Mouse (Mus musculus) heart, embryonic 11.5 days (tissue): ENCODE data around the gene P2ry6. TPM values are rescaled to one million over a fixed set of nuclear protein-coding genes. Genes with fewer than 3 reads are reported as not detected.
A peak's percentile ranks its signal among the peaks of the same experiment; 100 is the strongest.

ENCODE experiments used
- ATAC-seq: fragments of 200-750 bp; cut with Nextera tagmentation; replicated peaks from 2 replicates; pipeline ENCODE4 v1.8.0; 2017; ENCODE audit warnings: moderate library complexity; ENCODE audit not compliant: insufficient number of reproducible peaks, low FRiP score, low TSS enrichment
- H3K27ac ChIP-seq: fragments of 300-500 bp; sonication (generic); 2 replicates; pipeline ENCODE4 v1.5.1; 2014; ENCODE audit warnings: mild to moderate bottlenecking, low read depth, low read length
- H3K27me3 ChIP-seq: fragments of 300-500 bp; sonication (generic); 2 replicates; pipeline ENCODE4 v1.6.1; 2014; ENCODE audit warnings: mild to moderate bottlenecking, low read length, mixed read lengths; ENCODE audit not compliant: control insufficient read depth, insufficient read depth
- H3K36me3 ChIP-seq: fragments of 300-500 bp; sonication (generic); 2 replicates; pipeline ENCODE4 v1.6.1; 2014; ENCODE audit warnings: mild to moderate bottlenecking, low read length, moderate library complexity, mixed read lengths; ENCODE audit not compliant: control insufficient read depth, insufficient read depth
- H3K4me1 ChIP-seq: fragments of 300-500 bp; sonication (generic); 2 replicates; pipeline ENCODE4 v1.6.1; 2014; ENCODE audit warnings: low read length; ENCODE audit not compliant: control insufficient read depth, insufficient read depth
- H3K4me2 ChIP-seq: fragments of 300-500 bp; sonication (generic); 2 replicates; pipeline ENCODE4 v1.6.1; 2014; ENCODE audit warnings: mild to moderate bottlenecking, moderate library complexity
- H3K4me3 ChIP-seq: fragments of 300-500 bp; sonication (generic); 2 replicates; pipeline ENCODE4 v1.5.1; 2014; ENCODE audit warnings: low read depth, low read length
- H3K9ac ChIP-seq: fragments of 300-500 bp; sonication (generic); 2 replicates; pipeline ENCODE4 v1.6.1; 2014; ENCODE audit warnings: mild to moderate bottlenecking, low read depth, low read length, moderate library complexity
- H3K9me3 ChIP-seq: fragments of 300-500 bp; sonication (generic); replicated peaks from 2 replicates; pipeline ENCODE4 v1.6.1; 2016; ENCODE audit warnings: low read length; ENCODE audit not compliant: control insufficient read depth
- WGBS: fragments of 180-500 bp; shearing (Covaris S2); extraction: QIAGEN DNeasy Blood & Tissue Kit; methylation state at CpG from one replicate; pipeline ENCODE4 v1.1.7; 2014; ENCODE audit not compliant: insufficient replicate concordance; 5-methylcytosine and 5-hydroxymethylcytosine counted together
- polyA plus RNA-seq: library from polyadenylated mRNA; unstranded; fragments of >200 nt; fragmentation: Nextera tagmentation; extraction: Ambion mirVana; gene quantifications from 2 replicates; pipeline ENCODE4 v1.2.1, GENCODE M21; 2014

P2ry6 gene
- polyA plus RNA-seq, 1 experiment from 2014 or later = 2.1 TPM

GRCm38 (mm10) chr7:100995951-100996350 lies 21.5 kb upstream of the P2ry6 start:
- Histone ChIP-seq H3K9ac (no peak overlapping the region), H3K27ac (no peak overlapping the region), H3K36me3 (no peaks in the 10 kb centered on the region), H3K9me3 (no peaks in the 10 kb centered on the region; the same call in 1 of the 2 replicates), H3K27me3 (no peaks in the 10 kb centered on the region), H3K4me1 (peaks cover 3% of the 10 kb centered on the region; the same call in 1 of the 2 replicates), H3K4me2 (no peak overlapping the region), H3K4me3 (no peak overlapping the region)
- no peak for ATAC-seq
- WGBS = 74% methylated on average over 3 of the region's 3 CpGs

DNA sequence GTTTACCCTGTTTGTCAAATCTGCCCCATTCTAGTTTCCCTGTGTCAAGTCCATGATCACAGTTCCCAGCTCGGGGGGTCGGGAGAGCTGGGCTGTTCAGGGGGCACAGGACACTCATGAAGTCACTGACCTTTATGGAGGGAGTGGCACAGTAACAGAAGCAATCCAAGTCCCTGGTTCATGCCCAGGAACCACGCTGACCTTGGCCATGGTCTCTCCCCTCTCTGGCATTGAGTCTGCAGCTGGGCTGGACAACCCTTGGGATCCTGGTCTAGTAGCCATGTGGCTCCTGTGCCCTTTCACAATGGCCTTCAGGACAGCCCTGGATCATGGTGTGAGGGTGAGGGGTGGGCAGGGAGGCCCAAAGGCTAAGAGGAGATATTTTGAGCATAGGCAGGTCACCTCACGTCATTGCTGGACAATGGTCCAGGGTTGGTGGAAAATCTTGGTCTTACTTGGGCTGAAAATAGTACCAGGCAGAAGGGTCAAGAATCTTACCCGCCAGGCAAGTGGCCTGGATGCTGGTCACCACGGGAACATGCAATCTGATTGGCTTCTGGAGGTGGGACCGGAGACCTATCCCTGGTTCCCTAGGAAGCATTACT lies 20.9 kb upstream of the P2ry6 start:
- Histone ChIP-seq H3K27me3 (no peaks in the 10 kb centered on the region), H3K4me3 (no peak overlapping the region), H3K27ac (no peak overlapping the region), H3K9ac (no peak overlapping the region), H3K4me1 (peaks cover 3% of the 10 kb centered on the region; the same call in 1 of the 2 replicates), H3K36me3 (no peaks in the 10 kb centered on the region), H3K4me2 (no peak overlapping the region), H3K9me3 (no peaks in the 10 kb centered on the region; the same call in 1 of the 2 replicates)
- 74% methylated on average over 7 of the region's 7 CpGs for WGBS
- ATAC-seq = no peak

DNA sequence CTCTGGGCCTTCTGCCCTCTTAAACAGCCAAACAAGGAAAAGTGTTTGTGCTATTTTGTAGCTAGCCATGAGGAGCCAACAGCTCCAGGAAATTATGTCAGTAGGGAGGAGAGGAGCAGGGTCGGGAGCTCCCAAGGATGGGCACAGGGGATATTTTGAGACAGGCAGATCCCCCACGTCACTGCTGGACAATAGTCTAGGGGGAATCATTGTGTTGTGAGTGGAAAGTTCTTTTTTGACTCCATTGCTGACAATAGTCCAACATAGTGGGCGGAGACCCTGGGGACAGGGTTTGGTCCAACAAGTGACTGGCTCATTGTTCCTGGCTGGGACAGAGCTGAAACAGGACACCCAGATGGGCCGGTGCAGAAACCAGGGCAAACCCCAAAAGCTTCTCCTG lies 18.7 kb upstream of the P2ry6 start:
- Histone ChIP-seq H3K9ac (no peak overlapping the region), H3K9me3 (no peaks in the 10 kb centered on the region), H3K4me2 (no peak overlapping the region), H3K36me3 (no peaks in the 10 kb centered on the region), H3K4me1 (peaks cover 3% of the 10 kb centered on the region), H3K27me3 (no peaks in the 10 kb centered on the region), H3K4me3 (no peak overlapping the region), H3K27ac (no peak overlapping the region)
- ATAC-seq = no peak
- WGBS = 69% methylated on average over 4 of the region's 4 CpGs

- Histone ChIP-seq H3K27me3 (no peaks in the 10 kb centered on the region), H3K4me1 (peaks cover 3% of the 10 kb centered on the region), H3K36me3 (no peaks in the 10 kb centered on the region), H3K9me3 (no peaks in the 10 kb centered on the region), H3K4me2 (no peak overlapping the region), H3K27ac (no peak overlapping the region), H3K9ac (no peak overlapping the region), H3K4me3 (no peak overlapping the region)
- ATAC-seq = no peak
- 77% methylated on average over 3 of the region's 3 CpGs for WGBS
Measured at GRCm38 (mm10) chr7:100991972-100992371, 17.5 kb upstream of the P2ry6 start.

DNA sequence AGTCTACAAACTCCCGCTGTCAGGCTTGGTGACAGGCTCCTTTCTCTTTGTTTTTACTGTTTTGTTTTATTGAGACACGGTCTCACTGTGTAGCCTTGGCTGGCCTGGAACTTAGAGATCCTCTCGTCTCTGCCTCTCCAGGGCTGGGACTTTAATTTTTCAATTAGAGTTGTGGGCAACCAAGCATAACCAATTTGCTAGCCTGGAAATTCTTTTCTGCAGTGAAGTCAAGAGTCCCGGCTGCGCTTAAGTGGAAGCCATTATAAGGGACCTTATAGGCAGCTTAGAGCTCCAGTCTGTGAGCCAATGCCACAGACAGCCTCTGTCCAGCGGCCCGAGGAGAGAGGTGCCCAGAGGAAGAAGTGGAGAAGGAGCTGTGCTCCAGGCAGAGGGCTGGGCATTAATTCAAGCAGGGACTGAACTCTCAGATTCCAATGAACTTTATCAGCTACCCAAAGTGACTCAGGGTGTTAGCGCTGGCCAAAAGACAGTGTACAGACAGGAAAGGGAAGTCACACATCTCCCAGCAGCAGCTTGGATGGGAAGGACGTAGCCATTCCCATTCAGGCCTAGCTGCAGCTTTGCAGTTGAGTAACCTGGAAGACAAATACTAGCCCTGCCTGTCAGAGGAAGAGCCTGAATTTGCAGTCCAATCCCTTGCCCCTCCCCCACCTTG lies 16.3 kb upstream of the P2ry6 start:
- no peaks in the 10 kb centered on the region for H3K9me3 ChIP-seq
- 46% methylated on average over 9 of the region's 9 CpGs for WGBS
- no peak overlapping the region for H3K4me2 ChIP-seq
- no peak for ATAC-seq
- peaks cover 3% of the 10 kb centered on the region for H3K4me1 ChIP-seq
- H3K27ac ChIP-seq = peak overlapping the region; percentile 52; the same call in 1 of the 2 replicates
- no peak overlapping the region for H3K4me3 ChIP-seq
- H3K9ac ChIP-seq = no peak overlapping the region
- no peaks in the 10 kb centered on the region for H3K36me3 ChIP-seq
- H3K27me3 ChIP-seq = no peaks in the 10 kb centered on the region

GRCm38 (mm10) chr7:100988092-100988491 lies 13.6 kb upstream of the P2ry6 start:
- Histone ChIP-seq H3K27ac (no peak overlapping the region), H3K4me3 (no peak overlapping the region), H3K9me3 (no peaks in the 10 kb centered on the region), H3K9ac (no peak overlapping the region), H3K36me3 (no peaks in the 10 kb centered on the region), H3K27me3 (no peaks in the 10 kb centered on the region), H3K4me1 (peaks cover 9% of the 10 kb centered on the region), H3K4me2 (no peak overlapping the region)
- ATAC-seq = peak; percentile 49; the same call in 1 of the 2 replicates
- WGBS = 6% methylated on average over 9 of the region's 9 CpGs

GRCm38 (mm10) chr7:100984452-100985395 lies 10.3 kb upstream of the P2ry6 start:
- ATAC-seq = no peak; the same call in 1 of the 2 replicates
- Histone ChIP-seq H3K4me2 (peak overlapping the region; percentile 34; the same call in 1 of the 2 replicates), H3K27ac (no peak overlapping the region), H3K4me1 (peaks cover 6% of the 10 kb centered on the region), H3K36me3 (no peaks in the 10 kb centered on the region), H3K9me3 (no peaks in the 10 kb centered on the region), H3K4me3 (no peak overlapping the region), H3K27me3 (no peaks in the 10 kb centered on the region), H3K9ac (no peak overlapping the region)
- 40% methylated on average over 21 of the region's 21 CpGs for WGBS

- peaks cover 8% of the 10 kb centered on the region for H3K4me1 ChIP-seq
- 29% methylated on average over 2 of the region's 2 CpGs for WGBS
- H3K9me3 ChIP-seq = no peaks in the 10 kb centered on the region
- H3K4me3 ChIP-seq = no peak overlapping the region
- ATAC-seq = peak; percentile 59; the same call in 1 of the 2 replicates
- H3K4me2 ChIP-seq = no peak overlapping the region
- no peaks in the 10 kb centered on the region for H3K36me3 ChIP-seq
- no peak overlapping the region for H3K9ac ChIP-seq
- H3K27ac ChIP-seq = no peak overlapping the region; the same call in 1 of the 2 replicates
- peaks cover 14% of the 10 kb centered on the region for H3K27me3 ChIP-seq
Measured at GRCm38 (mm10) chr7:100979175-100979574, 4.7 kb upstream of the P2ry6 start.
